ENCODE assay signal across 11 mouse cellular contexts in genomic region chr6:23647627-23648247, GRCm38 (mm10). TPM values are rescaled to one million over a fixed set of nuclear protein-coding genes. Genes with fewer than 3 reads are reported as not detected.
DNase-seq lines count a peak whose midpoint lies in the region; ATAC-seq and TF ChIP-seq lines count a peak whose summit lies in the region.
"Had no signal": no experiment of that assay in that cellular context is flagged by ENCODE, and none has a peak within 500 bp of the region (broad histone marks: within the 10 kb centered on the region; RNA-seq: fewer than 3 reads in every experiment).

No protein-coding gene starts in this region.

- DNase-seq in gastrocnemius, postnatal 14 days = peak; percentile 11
- DNase-seq in gastrocnemius, postnatal 36 days = no peak
- peak; percentile 22 for DNase-seq in midbrain, postnatal 0 days (ENCODE audit: low spot score)
- DNase-seq in midbrain, embryonic 11.5 days (ENCODE audit: low spot score, missing footprints) = no peak
- DNase-seq in heart, postnatal 14 days = peak; percentile 33 to 59
- peak; percentile 77 for DNase-seq in lung, postnatal 36 days
- no peak for DNase-seq in right cerebral cortex, postnatal 4 days
- DNase-seq in right cerebral cortex, adult 2 months (ENCODE audit: low spot score in 2 of 2) = no peak

- no peaks in the 10 kb centered on the region for H3K36me3 ChIP-seq in midbrain, postnatal 0 days (ENCODE audit: insufficient read depth, low read length)
- H3K36me3 ChIP-seq in midbrain, embryonic 11.5 days (ENCODE audit: control insufficient read depth, insufficient read depth, low read length) = no peaks in the 10 kb centered on the region
- H3K36me3 ChIP-seq: midbrain, embryonic 13.5 days had no signal

- H3K4me3 ChIP-seq in midbrain, postnatal 0 days (ENCODE audit: low read depth, low read length) = no peak overlapping the region
- no peak overlapping the region for H3K4me3 ChIP-seq in midbrain, embryonic 11.5 days (ENCODE audit: low read depth, low read length)
- H3K4me3 ChIP-seq: midbrain, embryonic 13.5 days had no signal

- no peaks in the 10 kb centered on the region for H3K9me3 ChIP-seq in midbrain, postnatal 0 days (ENCODE audit: low read length)
- no peaks in the 10 kb centered on the region for H3K9me3 ChIP-seq in midbrain, embryonic 11.5 days (ENCODE audit: control insufficient read depth, low read length)
- H3K9me3 ChIP-seq: midbrain, embryonic 13.5 days had no signal

- intact Hi-C loops in gastrocnemius, postnatal 14 days (cut with DNase I; ENCODE audit: low total_unique reads) = no loop called here
- intact Hi-C loops in gastrocnemius, postnatal 36 days (cut with DNase I) = no loop called here
- intact Hi-C loops in heart, postnatal 14 days (cut with DNase I) = no loop called here

- no peaks in the 10 kb centered on the region for H3K4me1 ChIP-seq in midbrain, postnatal 0 days (ENCODE audit: insufficient read depth, low read length)
- H3K4me1 ChIP-seq in midbrain, embryonic 11.5 days (ENCODE audit: control insufficient read depth, insufficient read depth, low read length) = no peaks in the 10 kb centered on the region
- H3K4me1 ChIP-seq: midbrain, embryonic 13.5 days had no signal

- no peak overlapping the region for H3K4me2 ChIP-seq in midbrain, postnatal 0 days (ENCODE audit: low read depth, low read length, poor library complexity, severe bottlenecking)
- no peak overlapping the region for H3K4me2 ChIP-seq in midbrain, embryonic 11.5 days
- H3K4me2 ChIP-seq: midbrain, embryonic 13.5 days had no signal

- H3K27me3 ChIP-seq in midbrain, postnatal 0 days (ENCODE audit: insufficient read depth, low read length) = no peaks in the 10 kb centered on the region
- H3K27me3 ChIP-seq in midbrain, embryonic 11.5 days (ENCODE audit: control insufficient read depth, insufficient read depth, low read length) = no peaks in the 10 kb centered on the region
- H3K27me3 ChIP-seq: CH12.LX; midbrain, embryonic 13.5 days had no signal

- no peak overlapping the region for H3K9ac ChIP-seq in midbrain, postnatal 0 days (replicated peaks; ENCODE audit: low read length, poor library complexity, severe bottlenecking)
- no peak overlapping the region for H3K9ac ChIP-seq in midbrain, embryonic 11.5 days (ENCODE audit: low read length)
- H3K9ac ChIP-seq: midbrain, embryonic 13.5 days had no signal

- 81% methylated on average over 7 of the region's 7 CpGs for WGBS in midbrain, postnatal 0 days
- WGBS in midbrain, embryonic 11.5 days = 90% methylated on average over 7 of the region's 7 CpGs

- H3K27ac ChIP-seq in midbrain, postnatal 0 days (ENCODE audit: low read depth, low read length) = no peak overlapping the region
- no peak overlapping the region for H3K27ac ChIP-seq in midbrain, embryonic 11.5 days (ENCODE audit: low read depth, low read length)
- H3K27ac ChIP-seq: midbrain, embryonic 13.5 days had no signal

- no peak for ATAC-seq in midbrain, postnatal 0 days (ENCODE audit: low FRiP score)
- ATAC-seq in midbrain, embryonic 11.5 days (ENCODE audit: low FRiP score) = no peak
- ATAC-seq: midbrain, embryonic 13.5 days had no signal

- no peak for TF ChIP-seq CTCF in midbrain, postnatal 0 days (IDR thresholded peaks at IDR 0.05)

RNA-seq across cellular contexts. Expression of gene Rnf133, which starts 2.4 kb away (rescaled TPM):
- not detected for total RNA-seq in gastrocnemius, postnatal 14 days (2021)
- not detected for total RNA-seq in gastrocnemius, postnatal 36 days (2021)
- total RNA-seq in midbrain, postnatal 0 days (2014; rRNA removed) = not detected in 2 replicates
- 0.12 TPM in 1 of 2 replicates, not detected in the other for polyA plus RNA-seq in midbrain, postnatal 0 days (2015; fragmentation: Nextera tagmentation; extraction: Ambion mirVana)
- polyA plus RNA-seq in midbrain, embryonic 11.5 days (2014; fragmentation: Nextera tagmentation; extraction: Ambion mirVana) = not detected in 2 replicates
- total RNA-seq in heart, postnatal 14 days (2021) = not detected
- total RNA-seq: CH12.LX had no signal
- polyA plus RNA-seq: midbrain, embryonic 13.5 days; thymus, postnatal 0 days had no signal

RNA-seq across cellular contexts. Expression of gene Rnf148, which starts 7.2 kb away (rescaled TPM):
- not detected for total RNA-seq in gastrocnemius, postnatal 14 days (2021)
- not detected for total RNA-seq in gastrocnemius, postnatal 36 days (2021)
- 0.38 and 0.71 TPM in 2 replicates for total RNA-seq in midbrain, postnatal 0 days (2014; rRNA removed)
- polyA plus RNA-seq in midbrain, postnatal 0 days (2015; fragmentation: Nextera tagmentation; extraction: Ambion mirVana) = not detected in 2 replicates
- not detected in 2 replicates for polyA plus RNA-seq in midbrain, embryonic 11.5 days (2014; fragmentation: Nextera tagmentation; extraction: Ambion mirVana)
- not detected for total RNA-seq in heart, postnatal 14 days (2021)
- total RNA-seq: CH12.LX had no signal
- polyA plus RNA-seq: midbrain, embryonic 13.5 days; thymus, postnatal 0 days had no signal

Comparison
In these comparisons a context has a peak if more than half of its experiments do, and no peak if none do; other contexts are left out.
1. DNase-seq: peak in gastrocnemius, postnatal 14 days (single experiment), midbrain, postnatal 0 days (single experiment), heart, postnatal 14 days (2 of 2) and lung, postnatal 36 days (single experiment); none in gastrocnemius, postnatal 36 days (0 of 2), midbrain, embryonic 11.5 days (single experiment), right cerebral cortex, postnatal 4 days (single experiment) and right cerebral cortex, adult 2 months (0 of 2).